Mouse (Mus musculus): ENCODE measurements at regions not wholly inside any gene's neighbourhood (a gene's known extent, or its start where the extent isn't known, plus 50 kb on each side); places are given as distances from the start of the nearest gene placed in this dataset.

DNA sequence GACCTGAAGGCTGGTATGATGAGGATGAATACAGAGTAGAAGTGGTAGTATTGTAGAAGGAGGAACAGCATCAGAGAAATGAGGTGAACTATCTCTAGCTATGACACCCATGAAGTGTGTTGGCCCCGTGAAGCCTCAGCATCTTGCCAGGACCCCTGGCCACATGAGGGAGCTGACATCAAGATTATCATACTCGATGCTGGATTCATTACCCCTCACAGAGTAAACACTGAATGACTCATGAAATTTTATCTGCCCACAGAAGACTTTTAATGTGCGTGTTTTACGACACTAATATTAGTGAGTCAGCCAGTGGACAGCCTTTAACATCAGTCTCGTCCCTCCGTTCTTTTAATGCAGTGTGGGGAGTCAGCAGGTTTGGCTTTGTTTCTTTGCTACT, 333.5 kb upstream of the Nmur2 start:
- TF ChIP-seq CTCF (IDR thresholded peaks at IDR 0.05; ENCODE audit: borderline replicate concordance, extremely low read depth, insufficient read depth, insufficient read length) = 0 out of 2 replicates have a peak, but pooled peaks have one; percentile 2
- TF ChIP-seq POLR2A (IDR thresholded peaks at IDR 0.05; ENCODE audit: borderline replicate concordance, extremely low read depth, insufficient read depth, insufficient read length, poor library complexity, severe bottlenecking) = no peak
